Mouse (Mus musculus) stomach, embryonic 16.5 days (tissue): ENCODE measurements around the gene Catsper1. TPM values are rescaled to one million over a fixed set of nuclear protein-coding genes. Genes with fewer than 3 reads are reported as not detected.
A peak's percentile ranks its signal among the peaks of the same experiment; 100 is the strongest.

ENCODE experiments used
- ATAC-seq: fragments of 200-750 bp; cut with Nextera tagmentation; 2 replicates; pipeline ENCODE4 v1.8.0; 2017; ENCODE audit warnings: moderate number of reproducible peaks, moderate TSS enrichment; ENCODE audit not compliant: insufficient read depth, low FRiP score
- H3K27ac ChIP-seq: fragments of 300-500 bp; sonication (generic); 2 replicates; pipeline ENCODE4 v1.5.1; 2014; ENCODE audit warnings: low read length
- H3K27me3 ChIP-seq: fragments of 300-500 bp; sonication (generic); 2 replicates; pipeline ENCODE4 v1.6.1; 2014; ENCODE audit warnings: low read length, control low read depth, mixed read lengths; ENCODE audit not compliant: control insufficient read depth, insufficient read depth
- H3K36me3 ChIP-seq: fragments of 300-500 bp; sonication (generic); 2 replicates; pipeline ENCODE4 v1.6.1; 2014; ENCODE audit warnings: low read length; ENCODE audit not compliant: control insufficient read depth, insufficient read depth
- H3K4me1 ChIP-seq: fragments of 300-500 bp; sonication (generic); 2 replicates; pipeline ENCODE4 v1.6.1; 2014; ENCODE audit warnings: low read length, control low read depth, mixed read lengths; ENCODE audit not compliant: control insufficient read depth, insufficient read depth
- H3K4me2 ChIP-seq: fragments of 300-500 bp; sonication (generic); 2 replicates; pipeline ENCODE4 v1.6.1; 2014; ENCODE audit warnings: low read depth, low read length, mixed read lengths
- H3K4me3 ChIP-seq: fragments of 300-500 bp; sonication (generic); replicated peaks from 2 replicates; pipeline ENCODE4 v1.5.1; 2014; ENCODE audit warnings: mild to moderate bottlenecking, low read length
- H3K9ac ChIP-seq: fragments of 300-500 bp; sonication (generic); 2 replicates; pipeline ENCODE4 v1.6.1; 2014; ENCODE audit warnings: low read length
- H3K9me3 ChIP-seq: fragments of 300-500 bp; sonication (generic); replicated peaks from 2 replicates; pipeline ENCODE4 v1.6.1; 2016; ENCODE audit warnings: low read length, control low read depth; ENCODE audit not compliant: control insufficient read depth
- WGBS: fragments of 180-500 bp; shearing (Covaris S2); extraction: QIAGEN DNeasy Blood & Tissue Kit; methylation state at CpG from one replicate; pipeline ENCODE4 v1.1.7; 2014; 5-methylcytosine and 5-hydroxymethylcytosine counted together
- polyA plus RNA-seq: library from polyadenylated mRNA; unstranded; fragments of >200 nt; fragmentation: Nextera tagmentation; extraction: Ambion mirVana; gene quantifications from 2 replicates; pipeline ENCODE4 v1.2.1, GENCODE M21; 2015

The Catsper1 gene
- polyA plus RNA-seq, 1 experiment from 2014 or later, result not detected

GRCm38 (mm10) chr19:5384715-5385114 lies 49.2 kb downstream of the Catsper1 start:
- Histone ChIP-seq H3K9ac (no peak overlapping the region), H3K9me3 (no peaks in the 10 kb centered on the region)
- ATAC-seq, result no peak

GRCm38 (mm10) chr19:5388011-5388441 lies 52.5 kb downstream of the Catsper1 start:
- under 1% methylated on average over 41 of the region's 43 CpGs for WGBS

More at GRCm38 (mm10) chr19:5384715-5385114, 49.2 kb downstream of the Catsper1 start:
- Histone ChIP-seq H3K27me3 (no peaks in the 10 kb centered on the region), H3K27ac (no peak overlapping the region), H3K4me3 (no peak overlapping the region), H3K4me2 (no peak overlapping the region), H3K36me3 (peaks cover 39% of the 10 kb centered on the region), H3K4me1 (peaks cover 20% of the 10 kb centered on the region; the same call in 1 of the 2 replicates)
- 86% methylated on average over 8 of the region's 8 CpGs for WGBS

GRCm38 (mm10) chr19:5388588-5389242 lies 53.2 kb downstream of the Catsper1 start, which contains the start of gene Sart1:
Gene Sart1, minus strand, starts transcription at chr19:5388703.
- Histone ChIP-seq H3K27me3 (no peaks in the 10 kb centered on the region), H3K4me3 (peak within 1 kb of the TSS; percentile 98), H3K4me2 (peak within 1 kb of the TSS; percentile 89), H3K27ac (peak within 1 kb of the TSS; percentile 90), H3K9me3 (no peaks in the 10 kb centered on the region), H3K4me1 (peaks cover 31% of the 10 kb centered on the region; the same call in 1 of the 2 replicates), H3K9ac (peak within 1 kb of the TSS; percentile 94), H3K36me3 (peaks cover 11% of the 10 kb centered on the region)
- ATAC-seq, result peak; percentile 97
- 2% methylated on average over 43 of the region's 43 CpGs for WGBS

More at GRCm38 (mm10) chr19:5388011-5388441, 52.5 kb downstream of the Catsper1 start:
- H3K4me2 ChIP-seq, result peak overlapping the region; percentile 72
- peaks cover 31% of the 10 kb centered on the region; the same call in 1 of the 2 replicates for H3K4me1 ChIP-seq
- no peaks in the 10 kb centered on the region for H3K27me3 ChIP-seq
- H3K9me3 ChIP-seq, result no peaks in the 10 kb centered on the region
- peak; percentile 26; the same call in 1 of the 2 replicates for ATAC-seq
- H3K4me3 ChIP-seq, result peak overlapping the region; percentile 98
- H3K9ac ChIP-seq, result peak overlapping the region; percentile 94
- peaks cover 18% of the 10 kb centered on the region for H3K36me3 ChIP-seq
- H3K27ac ChIP-seq, result peak overlapping the region; percentile 90

- ATAC-seq, result peak; percentile 21; the same call in 1 of the 2 replicates
- Histone ChIP-seq H3K27ac (peak overlapping the region; percentile 89), H3K9me3 (no peaks in the 10 kb centered on the region), H3K9ac (peak overlapping the region; percentile 85), H3K4me3 (peak overlapping the region; percentile 98), H3K4me2 (peak overlapping the region; percentile 89), H3K4me1 (peaks cover 31% of the 10 kb centered on the region; the same call in 1 of the 2 replicates), H3K27me3 (no peaks in the 10 kb centered on the region), H3K36me3 (peaks cover 1% of the 10 kb centered on the region; the same call in 1 of the 2 replicates)
- WGBS, result 19% methylated on average over 12 of the region's 12 CpGs
Measured at GRCm38 (mm10) chr19:5389647-5390046, 54.1 kb downstream of the Catsper1 start.

- ATAC-seq, result no peak
- Histone ChIP-seq H3K27ac (peak overlapping the region; percentile 89), H3K9me3 (no peaks in the 10 kb centered on the region), H3K9ac (peak overlapping the region; percentile 85; the same call in 1 of the 2 replicates), H3K36me3 (no peaks in the 10 kb centered on the region), H3K27me3 (no peaks in the 10 kb centered on the region), H3K4me1 (peaks cover 31% of the 10 kb centered on the region; the same call in 1 of the 2 replicates), H3K4me2 (peak overlapping the region; percentile 89), H3K4me3 (peak overlapping the region; percentile 98)
- 46% methylated on average over 8 of the region's 8 CpGs for WGBS
Measured at GRCm38 (mm10) chr19:5390416-5390815, 54.9 kb downstream of the Catsper1 start.

GRCm38 (mm10) chr19:5392892-5393291 lies 57.4 kb downstream of the Catsper1 start:
- Histone ChIP-seq H3K36me3 (no peaks in the 10 kb centered on the region), H3K9ac (no peak overlapping the region), H3K4me1 (peaks cover 16% of the 10 kb centered on the region; the same call in 1 of the 2 replicates), H3K4me3 (no peak overlapping the region), H3K27ac (no peak overlapping the region), H3K27me3 (no peaks in the 10 kb centered on the region), H3K4me2 (no peak overlapping the region), H3K9me3 (no peaks in the 10 kb centered on the region)
- ATAC-seq, result no peak
- WGBS, result 52% methylated on average over 4 of the region's 4 CpGs

Other genes starting within 250 kb of the Catsper1 start
- 110 and 123 TPM in 2 replicates for gene Yif1a, start 247.2 kb upstream of the Catsper1 start, polyA plus RNA-seq
- 5.8 and 7.4 TPM in 2 replicates for gene Cnih2, start 237.2 kb upstream of the Catsper1 start, polyA plus RNA-seq
- gene Rab1b, start 228.7 kb upstream of the Catsper1 start, polyA plus RNA-seq, result 240 and 242 TPM in 2 replicates
- gene Klc2, start 217.2 kb upstream of the Catsper1 start, polyA plus RNA-seq, result 13.6 TPM in 2 replicates
- 13.0 and 13.5 TPM in 2 replicates for gene Pacs1, start 62.6 kb upstream of the Catsper1 start, polyA plus RNA-seq
- 253 and 275 TPM in 2 replicates for gene Sf3b2, start 40.3 kb upstream of the Catsper1 start, polyA plus RNA-seq
- 1.7 and 2.1 TPM in 2 replicates for gene Gal3st3, start 37.4 kb upstream of the Catsper1 start, polyA plus RNA-seq
- gene Cst6, start 13.8 kb downstream of the Catsper1 start, polyA plus RNA-seq, result 28.3 and 42.3 TPM in 2 replicates
- 45.8 and 52.1 TPM in 2 replicates for gene Eif1ad, start 31.0 kb downstream of the Catsper1 start, polyA plus RNA-seq
- 377 and 400 TPM in 2 replicates for gene Banf1, start 31.4 kb downstream of the Catsper1 start, polyA plus RNA-seq
- gene Sart1, start 53.0 kb downstream of the Catsper1 start, polyA plus RNA-seq, result 54.1 and 56.4 TPM in 2 replicates
- gene Tsga10ip, start 66.8 kb downstream of the Catsper1 start, polyA plus RNA-seq, result 7.2 and 8.9 TPM in 2 replicates
- 203 and 207 TPM in 2 replicates for gene Drap1, start 89.2 kb downstream of the Catsper1 start, polyA plus RNA-seq
- gene AI837181, start 89.4 kb downstream of the Catsper1 start, polyA plus RNA-seq, result 14.3 and 14.8 TPM in 2 replicates
- gene Fosl1, start 111.8 kb downstream of the Catsper1 start, polyA plus RNA-seq, result not detected in 2 replicates
- 4.7 and 5.7 TPM in 2 replicates for gene Ccdc85b, start 122.2 kb downstream of the Catsper1 start, polyA plus RNA-seq
- 98.3 and 102 TPM in 2 replicates for gene Fibp, start 124.9 kb downstream of the Catsper1 start, polyA plus RNA-seq
- gene Ctsw, start 132.8 kb downstream of the Catsper1 start, polyA plus RNA-seq, result 1.6 and 2.2 TPM in 2 replicates
- 156 and 167 TPM in 2 replicates for gene Efemp2, start 138.2 kb downstream of the Catsper1 start, polyA plus RNA-seq
- 36.5 and 37.6 TPM in 2 replicates for gene Mus81, start 152.7 kb downstream of the Catsper1 start, polyA plus RNA-seq
- 2,233 and 2,288 TPM in 2 replicates for gene Cfl1, start 154.7 kb downstream of the Catsper1 start, polyA plus RNA-seq
- 0.13 TPM in 1 of 2 replicates, not detected in the other for gene 1700020D05Rik, start 168.0 kb downstream of the Catsper1 start, polyA plus RNA-seq
- 9.5 and 10.8 TPM in 2 replicates for gene Snx32, start 174.8 kb downstream of the Catsper1 start, polyA plus RNA-seq
- 21.5 and 29.5 TPM in 2 replicates for gene Ovol1, start 224.9 kb downstream of the Catsper1 start, polyA plus RNA-seq
- gene Ap5b1, start 232.3 kb downstream of the Catsper1 start, polyA plus RNA-seq, result 7.4 and 7.8 TPM in 2 replicates